Mouse (Mus musculus) MEL (cell line): Measurements from ENCODE around the gene Chd1.

Source experiments
- BHLHE40 ChIP-seq: IDR thresholded peaks from 2 replicates; pipeline ENCODE4 v1.6.1; 2012; ENCODE audit warnings: low read depth, mild to moderate bottlenecking, inconsistent platforms, low read length, improper control_type of control experiment, borderline replicate concordance
- CTCF ChIP-seq, 3 experiments: IDR thresholded peaks in 2 of 3; conservative IDR thresholded peaks in 1 of 3; 2 replicates each; pipeline ENCODE4 v1.5.1; 2011 to 2012; ENCODE audit warnings: low read length in 3 of 3, low read depth in 2 of 3, mild to moderate bottlenecking in 2 of 3, improper control_type of control experiment in 1 of 3, inconsistent platforms in 1 of 3, mixed read lengths in 1 of 3, moderate library complexity in 1 of 3; ENCODE audit not compliant: control insufficient read depth in 1 of 3, insufficient read depth in 1 of 3, poor library complexity in 1 of 3, severe bottlenecking in 1 of 3
- ELF1 ChIP-seq: IDR thresholded peaks from 2 replicates; pipeline ENCODE4 v1.6.1; 2014; ENCODE audit warnings: low read depth, mild to moderate bottlenecking, inconsistent platforms, low read length, improper control_type of control experiment, moderate library complexity
- EP300 ChIP-seq, 2 experiments: IDR thresholded peaks; 2 replicates each; pipeline ENCODE4 v1.6.1; 2011; ENCODE audit warnings: improper control_type of control experiment in 2 of 2, low read length in 2 of 2, low read depth in 1 of 2, mild to moderate bottlenecking in 1 of 2
- ETS1 ChIP-seq: IDR thresholded peaks from 2 replicates; pipeline ENCODE4 v1.6.1; 2012; ENCODE audit warnings: low read depth, mild to moderate bottlenecking, inconsistent platforms, low read length, improper control_type of control experiment, moderate library complexity
- GABPA ChIP-seq: IDR thresholded peaks from 2 replicates; pipeline ENCODE4 v1.6.1; 2012; ENCODE audit warnings: low read depth, mild to moderate bottlenecking, inconsistent platforms, low read length, improper control_type of control experiment, moderate library complexity
- GATA1 ChIP-seq: IDR thresholded peaks from 2 replicates; pipeline ENCODE4 v1.6.1; 2011; ENCODE audit warnings: low read depth, low read length, improper control_type of control experiment
- MAX ChIP-seq: IDR thresholded peaks from 2 replicates; pipeline ENCODE4 v1.6.1; 2011; ENCODE audit warnings: low read length, improper control_type of control experiment
- MEF2A ChIP-seq: IDR thresholded peaks from 2 replicates; pipeline ENCODE4 v1.6.1; 2014; ENCODE audit warnings: low read depth, mild to moderate bottlenecking, inconsistent platforms, low read length, improper control_type of control experiment; ENCODE audit not compliant: poor library complexity, insufficient replicate concordance, severe bottlenecking; ENCODE audit errors: extremely low read depth
- POLR2A ChIP-seq, 2 experiments: IDR thresholded peaks; 2 replicates each; pipeline ENCODE4 v1.6.1; 2011 to 2012; ENCODE audit warnings: low read length in 2 of 2, mild to moderate bottlenecking in 2 of 2, control low read depth in 1 of 2, improper control_type of control experiment in 1 of 2, low read depth in 1 of 2, moderate library complexity in 1 of 2; ENCODE audit not compliant: control insufficient read depth in 1 of 2, insufficient read depth in 1 of 2, poor library complexity in 1 of 2
- TAL1 ChIP-seq: IDR thresholded peaks from 2 replicates; pipeline ENCODE4 v1.6.1; 2012; ENCODE audit warnings: mild to moderate bottlenecking, inconsistent platforms, low read length, moderate library complexity, mixed read lengths
- USF1 ChIP-seq: IDR thresholded peaks from 2 replicates; pipeline ENCODE4 v1.6.1; 2014; ENCODE audit warnings: low read depth, mild to moderate bottlenecking, inconsistent platforms, low read length, improper control_type of control experiment, moderate library complexity
- ZC3H11A ChIP-seq: IDR thresholded peaks from 2 replicates; pipeline ENCODE4 v1.6.1; 2012; ENCODE audit warnings: low read depth, mild to moderate bottlenecking, inconsistent platforms, low read length, improper control_type of control experiment
- ZMIZ1 ChIP-seq: IDR thresholded peaks from 2 replicates; pipeline ENCODE4 v1.6.1; 2012; ENCODE audit warnings: low read depth, mild to moderate bottlenecking, inconsistent platforms, low read length, improper control_type of control experiment, moderate library complexity

GRCm38 (mm10) chr17:15820761-15821160 lies 116.0 kb downstream of the Chd1 start:
- no peak for TF ChIP-seq MAX
- TF ChIP-seq ZMIZ1, result no peak
- TF ChIP-seq GABPA, result no peak
- TF ChIP-seq ELF1, result no peak
- no peak for TF ChIP-seq CTCF (IDR thresholded peaks at IDR 0.05 in 2 of 3, conservative IDR thresholded peaks at IDR 0.05 in 1 of 3; ENCODE audit: control insufficient read depth in 1 of 3, insufficient read depth in 1 of 3, low read depth in 2 of 3, low read length in 3 of 3, poor library complexity in 1 of 3, severe bottlenecking in 1 of 3)
- TF ChIP-seq EP300 (IDR thresholded peaks at IDR 0.05; ENCODE audit: low read depth in 1 of 2, low read length in 2 of 2), result no peak
- TF ChIP-seq POLR2A (IDR thresholded peaks at IDR 0.05; ENCODE audit: control insufficient read depth in 1 of 2, insufficient read depth in 1 of 2, low read depth in 1 of 2, low read length in 2 of 2, poor library complexity in 1 of 2), result no peak
- no peak for TF ChIP-seq GATA1
- TF ChIP-seq ZC3H11A, result no peak
- TF ChIP-seq MEF2A, result no peak
- TF ChIP-seq BHLHE40, result no peak
- no peak for TF ChIP-seq USF1
- no peak for TF ChIP-seq TAL1
- TF ChIP-seq ETS1, result no peak
